Mouse (Mus musculus): Measurements from ENCODE around the gene Dcaf17. TPM values are rescaled to one million over a fixed set of nuclear protein-coding genes. Genes with fewer than 3 reads are reported as not detected.

The Dcaf17 gene
- polyA plus RNA-seq (2012; rRNA removed): 10.4 and 11.7 TPM in 2 replicates

DNA sequence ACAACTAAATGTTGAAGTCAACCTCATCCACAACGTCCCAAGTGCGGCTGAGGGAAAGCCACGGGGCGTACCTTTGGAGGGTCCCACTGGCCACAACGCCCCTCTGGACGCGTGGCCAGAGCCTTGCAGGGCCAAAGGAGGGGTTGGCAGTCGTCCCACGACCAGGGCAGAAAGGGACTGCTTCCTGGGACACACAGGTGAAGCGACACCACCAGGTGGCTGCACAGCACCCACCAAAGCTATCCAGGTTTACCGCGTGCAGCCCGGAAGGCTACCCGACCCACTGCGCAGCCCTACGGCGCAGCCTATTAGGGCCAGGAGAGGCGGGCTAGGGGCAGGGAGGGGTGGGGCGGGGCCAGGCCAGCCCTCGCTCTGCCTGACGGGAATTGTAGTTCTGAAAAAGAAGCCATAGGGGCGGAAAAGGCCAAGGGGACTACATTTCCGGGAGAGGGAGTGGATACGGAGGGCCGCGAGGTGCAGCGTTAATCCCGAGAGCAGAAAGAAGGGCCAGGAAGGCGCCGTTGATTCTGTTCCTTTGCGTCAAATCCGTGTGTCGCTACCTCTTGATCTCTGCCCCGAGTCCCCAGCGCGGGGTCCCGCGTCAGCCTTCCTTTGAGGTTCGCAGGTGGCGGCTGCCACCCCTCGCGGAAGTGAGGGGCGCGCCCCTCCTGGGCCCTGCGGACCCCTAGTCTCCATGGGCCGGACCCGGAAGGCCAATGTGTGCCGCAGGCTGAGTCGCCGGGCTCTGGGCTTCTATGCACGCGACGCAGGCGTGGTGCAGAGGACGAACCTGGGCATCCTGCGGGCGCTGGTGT lies at the start of gene Dcaf17, which contains the start of gene Mettl8:
TSS of gene Dcaf17 (plus strand) at position 29 of the 815 bp plus-strand sequence.
TSS of gene Mettl8 (minus strand) at position 284 of the 815 bp plus-strand sequence.

DNA sequence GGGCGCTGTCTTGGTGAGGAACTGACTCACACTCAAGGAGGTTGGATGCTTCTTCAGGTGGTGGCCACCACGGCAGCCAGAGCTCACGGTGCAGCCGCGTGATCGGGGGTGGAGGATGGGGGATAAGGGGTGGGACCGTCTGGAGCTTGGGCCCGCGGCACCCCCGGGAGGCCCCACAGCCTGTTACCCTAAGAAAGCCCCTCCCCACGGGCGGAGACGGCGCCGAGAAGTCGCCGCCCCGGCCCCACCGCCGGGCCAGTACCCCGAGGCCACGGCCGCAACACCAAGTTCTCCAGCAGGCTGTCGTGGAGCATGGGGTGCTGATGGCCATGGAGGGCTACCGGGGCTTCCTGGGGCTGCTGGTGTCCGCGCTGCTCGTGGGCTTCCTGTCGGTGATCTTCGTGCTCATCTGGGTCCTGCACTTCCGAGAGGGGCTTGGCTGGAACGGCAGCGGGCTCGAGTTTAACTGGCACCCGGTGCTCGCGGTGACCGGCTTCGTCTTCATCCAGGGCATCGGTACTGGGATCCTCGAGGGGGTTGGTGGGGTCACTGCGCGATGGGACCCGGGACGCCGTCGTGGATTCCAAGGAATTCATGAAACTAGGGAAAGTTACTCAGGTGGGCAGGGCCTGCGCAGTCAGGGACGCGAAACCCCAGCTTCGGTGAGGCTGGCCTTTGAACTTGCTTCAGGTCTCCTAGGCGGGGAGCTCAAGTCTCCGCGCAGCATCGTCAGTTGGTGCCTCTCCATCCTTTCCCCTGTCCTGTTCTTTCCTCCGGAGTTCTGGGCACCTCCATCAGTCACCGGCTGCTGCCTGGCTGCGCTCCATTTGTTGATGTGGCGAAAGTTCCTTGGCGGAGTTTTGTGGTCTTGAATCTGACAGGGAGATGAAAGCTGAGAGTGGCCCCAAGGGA lies 62.9 kb downstream of the Dcaf17 start, which contains the start of gene Cybrd1:
TSS of gene Cybrd1 (plus strand) at position 127 of the 912 bp plus-strand sequence.

Other genes with a start within 250 kb of the Dcaf17 start
- 37.0 and 37.5 TPM in 2 replicates for gene Tlk1, start 229.6 kb upstream of the Dcaf17 start, polyA plus RNA-seq (2012; rRNA removed)
- gene Mettl8, start 255 bp downstream of the Dcaf17 start, polyA plus RNA-seq (2012; rRNA removed): 13.6 and 14.7 TPM in 2 replicates
- gene Cybrd1, start 62.6 kb downstream of the Dcaf17 start, polyA plus RNA-seq (2012; rRNA removed): 4.1 and 6.2 TPM in 2 replicates
- gene Dync1i2, start 156.4 kb downstream of the Dcaf17 start, polyA plus RNA-seq (2012; rRNA removed): 240 and 246 TPM in 2 replicates

All from central nervous system, embryonic 14 days (tissue).